In genomic region chr5:24427981-24428402, GRCm38 (mm10) we compare ENCODE assay signal across 9 mouse cellular contexts. TPM values are rescaled to one million over a fixed set of nuclear protein-coding genes. Genes with fewer than 3 reads are reported as not detected.
DNase-seq lines count a peak whose midpoint lies in the region; ATAC-seq lines count a peak whose summit lies in the region.
"Had no signal": no experiment of that assay in that cellular context is flagged by ENCODE, and none has a peak within 500 bp of the region (broad histone marks: within the 10 kb centered on the region; RNA-seq: fewer than 3 reads in every experiment).

No protein-coding gene starts in this region.

- H3K4me3 ChIP-seq in forebrain, embryonic 12.5 days (replicated peaks), result no peak overlapping the region; the same call in 1 of the 2 replicates
- H3K4me3 ChIP-seq in forebrain, embryonic 15.5 days, result no peak overlapping the region
- no peak overlapping the region for H3K4me3 ChIP-seq in hindbrain, embryonic 14.5 days (replicated peaks; ENCODE audit: low read length)
- H3K4me3 ChIP-seq in neural tube, embryonic 11.5 days (ENCODE audit: low read depth, low read length), result no peak overlapping the region

- 0 out of 2 replicates have a peak overlapping the region, but pooled peaks have one; percentile 31 for H3K27ac ChIP-seq in forebrain, embryonic 12.5 days
- no peak overlapping the region for H3K27ac ChIP-seq in forebrain, embryonic 15.5 days (replicated peaks)
- no peak overlapping the region for H3K27ac ChIP-seq in hindbrain, embryonic 14.5 days
- H3K27ac ChIP-seq in neural tube, embryonic 11.5 days (ENCODE audit: low read depth, low read length), result no peak overlapping the region

- H3K4me2 ChIP-seq in forebrain, embryonic 12.5 days, result peak overlapping the region; percentile 87
- no peak overlapping the region for H3K4me2 ChIP-seq in forebrain, embryonic 15.5 days (replicated peaks)
- peak overlapping the region; percentile 77; the same call in 1 of the 2 replicates for H3K4me2 ChIP-seq in hindbrain, embryonic 14.5 days (replicated peaks)
- H3K4me2 ChIP-seq in neural tube, embryonic 11.5 days (ENCODE audit: low read depth), result peak overlapping the region; percentile 19

- peaks cover 22% of the 10 kb centered on the region for H3K27me3 ChIP-seq in forebrain, embryonic 12.5 days
- no peaks in the 10 kb centered on the region for H3K27me3 ChIP-seq in forebrain, embryonic 15.5 days
- no peaks in the 10 kb centered on the region; the same call in 1 of the 2 replicates for H3K27me3 ChIP-seq in hindbrain, embryonic 14.5 days (ENCODE audit: control insufficient read depth, insufficient read depth, low read length)
- H3K27me3 ChIP-seq in neural tube, embryonic 11.5 days (ENCODE audit: control insufficient read depth, insufficient read depth, low read length), result no peaks in the 10 kb centered on the region
- H3K27me3 ChIP-seq: CH12.LX had no signal

- H3K9me3 ChIP-seq in forebrain, embryonic 12.5 days, result no peaks in the 10 kb centered on the region
- no peaks in the 10 kb centered on the region for H3K9me3 ChIP-seq in forebrain, embryonic 15.5 days
- no peaks in the 10 kb centered on the region for H3K9me3 ChIP-seq in hindbrain, embryonic 14.5 days (ENCODE audit: control insufficient read depth, low read length)
- H3K9me3 ChIP-seq in neural tube, embryonic 11.5 days (ENCODE audit: control insufficient read depth, low read length), result no peaks in the 10 kb centered on the region

- DNase-seq in hindbrain, embryonic 14.5 days (ENCODE audit: low spot score), result no peak
- DNase-seq in liver, result peak; percentile 64
- peak; percentile 44 for DNase-seq in neural tube, embryonic 11.5 days (ENCODE audit: low spot score)
- no peak for DNase-seq in adipocyte (ENCODE audit: low spot score)
- no peak for DNase-seq in right cerebral cortex, postnatal 36 days (ENCODE audit: low spot score in 2 of 2)
- DNase-seq in heart, adult 9 months (ENCODE audit: low spot score in 2 of 2), result no peak

- no peak for ATAC-seq in forebrain, embryonic 12.5 days (ENCODE audit: low FRiP score)
- ATAC-seq in forebrain, embryonic 15.5 days (replicated peaks), result no peak
- no peak for ATAC-seq in hindbrain, embryonic 14.5 days (ENCODE audit: low FRiP score)
- ATAC-seq in neural tube, embryonic 11.5 days (ENCODE audit: insufficient read depth, low FRiP score, low TSS enrichment), result no peak

- H3K4me1 ChIP-seq in forebrain, embryonic 12.5 days, result peaks cover 50% of the 10 kb centered on the region
- peaks cover 36% of the 10 kb centered on the region for H3K4me1 ChIP-seq in forebrain, embryonic 15.5 days
- H3K4me1 ChIP-seq in hindbrain, embryonic 14.5 days (replicated peaks; ENCODE audit: control insufficient read depth, insufficient read depth, low read length), result peaks cover 32% of the 10 kb centered on the region
- peaks cover 28% of the 10 kb centered on the region for H3K4me1 ChIP-seq in neural tube, embryonic 11.5 days (ENCODE audit: control insufficient read depth, insufficient read depth, low read length)

- H3K9ac ChIP-seq in forebrain, embryonic 12.5 days, result peak overlapping the region; percentile 25; the same call in 1 of the 2 replicates
- H3K9ac ChIP-seq in forebrain, embryonic 15.5 days (replicated peaks), result no peak overlapping the region
- H3K9ac ChIP-seq in hindbrain, embryonic 14.5 days, result 0 out of 2 replicates have a peak overlapping the region, but pooled peaks have one; percentile 5
- peak overlapping the region; percentile 10; the same call in 1 of the 2 replicates for H3K9ac ChIP-seq in neural tube, embryonic 11.5 days (ENCODE audit: low read length)

- peaks cover 35% of the 10 kb centered on the region for H3K36me3 ChIP-seq in forebrain, embryonic 12.5 days (replicated peaks)
- peaks cover 13% of the 10 kb centered on the region; the same call in 1 of the 2 replicates for H3K36me3 ChIP-seq in forebrain, embryonic 15.5 days
- H3K36me3 ChIP-seq in hindbrain, embryonic 14.5 days (replicated peaks; ENCODE audit: control insufficient read depth, insufficient read depth), result peaks cover 29% of the 10 kb centered on the region
- H3K36me3 ChIP-seq in neural tube, embryonic 11.5 days (ENCODE audit: control insufficient read depth, insufficient read depth, low read length), result peaks cover 6% of the 10 kb centered on the region

- 4% methylated on average over 15 of the region's 15 CpGs for WGBS in forebrain, embryonic 12.5 days
- 9% methylated on average over 15 of the region's 15 CpGs for WGBS in forebrain, embryonic 15.5 days
- WGBS in hindbrain, embryonic 14.5 days, result 8% methylated on average over 15 of the region's 15 CpGs
- 2% methylated on average over 15 of the region's 15 CpGs for WGBS in neural tube, embryonic 11.5 days

RNA-seq across cellular contexts. Expression of gene Slc4a2, which starts 4.4 kb away (rescaled TPM):
- polyA plus RNA-seq in forebrain, embryonic 12.5 days (2016; fragmentation: Nextera tagmentation; extraction: Ambion mirVana), result 28.9 and 29.8 TPM in 2 replicates
- polyA plus RNA-seq in forebrain, embryonic 15.5 days (2015; fragmentation: Nextera tagmentation; extraction: Ambion mirVana), result 18.5 and 23.7 TPM in 2 replicates
- polyA plus RNA-seq in hindbrain, embryonic 14.5 days (2014; fragmentation: Nextera tagmentation; extraction: Ambion mirVana), result 21.1 and 23.6 TPM in 2 replicates
- polyA plus RNA-seq in neural tube, embryonic 11.5 days (2014; fragmentation: Nextera tagmentation; extraction: Ambion mirVana), result 18.0 and 18.1 TPM in 2 replicates

RNA-seq across cellular contexts. Expression of gene Cdk5, which starts 4.7 kb away (rescaled TPM):
- 62.2 and 63.7 TPM in 2 replicates for polyA plus RNA-seq in forebrain, embryonic 12.5 days (2016; fragmentation: Nextera tagmentation; extraction: Ambion mirVana)
- 106 and 114 TPM in 2 replicates for polyA plus RNA-seq in forebrain, embryonic 15.5 days (2015; fragmentation: Nextera tagmentation; extraction: Ambion mirVana)
- polyA plus RNA-seq in hindbrain, embryonic 14.5 days (2014; fragmentation: Nextera tagmentation; extraction: Ambion mirVana), result 115 and 123 TPM in 2 replicates
- 59.1 and 64.9 TPM in 2 replicates for polyA plus RNA-seq in neural tube, embryonic 11.5 days (2014; fragmentation: Nextera tagmentation; extraction: Ambion mirVana)

RNA-seq across cellular contexts. Expression of gene Asic3, which starts 14.8 kb away (rescaled TPM):
- 0.20 and 0.37 TPM in 2 replicates for polyA plus RNA-seq in forebrain, embryonic 12.5 days (2016; fragmentation: Nextera tagmentation; extraction: Ambion mirVana)
- polyA plus RNA-seq in forebrain, embryonic 15.5 days (2015; fragmentation: Nextera tagmentation; extraction: Ambion mirVana), result 0.22 and 0.59 TPM in 2 replicates
- polyA plus RNA-seq in hindbrain, embryonic 14.5 days (2014; fragmentation: Nextera tagmentation; extraction: Ambion mirVana), result 0.35 and 0.80 TPM in 2 replicates
- 0.12 and 0.54 TPM in 2 replicates for polyA plus RNA-seq in neural tube, embryonic 11.5 days (2014; fragmentation: Nextera tagmentation; extraction: Ambion mirVana)

RNA-seq across cellular contexts. Expression of gene Fastk, which starts 17.1 kb away (rescaled TPM):
- polyA plus RNA-seq in forebrain, embryonic 12.5 days (2016; fragmentation: Nextera tagmentation; extraction: Ambion mirVana), result 97.1 and 102 TPM in 2 replicates
- polyA plus RNA-seq in forebrain, embryonic 15.5 days (2015; fragmentation: Nextera tagmentation; extraction: Ambion mirVana), result 90.6 and 91.4 TPM in 2 replicates
- polyA plus RNA-seq in hindbrain, embryonic 14.5 days (2014; fragmentation: Nextera tagmentation; extraction: Ambion mirVana), result 92.8 and 92.9 TPM in 2 replicates
- polyA plus RNA-seq in neural tube, embryonic 11.5 days (2014; fragmentation: Nextera tagmentation; extraction: Ambion mirVana), result 89.7 and 93.7 TPM in 2 replicates

RNA-seq across cellular contexts. Expression of gene Tmub1, which starts 19.7 kb away (rescaled TPM):
- 28.6 and 30.7 TPM in 2 replicates for polyA plus RNA-seq in forebrain, embryonic 12.5 days (2016; fragmentation: Nextera tagmentation; extraction: Ambion mirVana)
- polyA plus RNA-seq in forebrain, embryonic 15.5 days (2015; fragmentation: Nextera tagmentation; extraction: Ambion mirVana), result 39.4 and 40.1 TPM in 2 replicates
- polyA plus RNA-seq in hindbrain, embryonic 14.5 days (2014; fragmentation: Nextera tagmentation; extraction: Ambion mirVana), result 54.4 and 62.4 TPM in 2 replicates
- polyA plus RNA-seq in neural tube, embryonic 11.5 days (2014; fragmentation: Nextera tagmentation; extraction: Ambion mirVana), result 31.5 and 33.1 TPM in 2 replicates

Comparison
In these comparisons a context has a peak if more than half of its experiments do, and no peak if none do; other contexts are left out.
1. DNase-seq: peak in liver (single experiment) and neural tube, embryonic 11.5 days (single experiment); none in hindbrain, embryonic 14.5 days (single experiment), adipocyte (single experiment), right cerebral cortex, postnatal 36 days (0 of 2) and heart, adult 9 months (0 of 2).